Mouse (Mus musculus) midbrain, embryonic 11.5 days (tissue): ENCODE results near the gene Cdk12. TPM values are rescaled to one million over a fixed set of nuclear protein-coding genes. Genes with fewer than 3 reads are reported as not detected.

Source experiments
- ATAC-seq: fragments of 200-750 bp; cut with Nextera tagmentation; 2 replicates; pipeline ENCODE4 v1.8.0; 2017; ENCODE audit warnings: moderate TSS enrichment, moderate library complexity; ENCODE audit not compliant: low FRiP score
- DNase-seq: peaks from one replicate; pipeline ENCODE4 v3.0.0; 2015; ENCODE audit warnings: low spot score; ENCODE audit errors: missing footprints
- H3K27ac ChIP-seq: fragments of 300-500 bp; sonication (generic); 2 replicates; pipeline ENCODE4 v1.5.1; 2014; ENCODE audit warnings: low read depth, low read length
- H3K27me3 ChIP-seq: fragments of 300-500 bp; sonication (generic); 2 replicates; pipeline ENCODE4 v1.6.1; 2014; ENCODE audit warnings: mild to moderate bottlenecking, low read length, moderate library complexity, mixed read lengths; ENCODE audit not compliant: control insufficient read depth, insufficient read depth
- H3K36me3 ChIP-seq: fragments of 300-500 bp; sonication (generic); 2 replicates; pipeline ENCODE4 v1.6.1; 2014; ENCODE audit warnings: mild to moderate bottlenecking, low read length, moderate library complexity, mixed read lengths; ENCODE audit not compliant: control insufficient read depth, insufficient read depth
- H3K4me1 ChIP-seq: fragments of 300-500 bp; sonication (generic); 2 replicates; pipeline ENCODE4 v1.6.1; 2014; ENCODE audit warnings: low read length; ENCODE audit not compliant: control insufficient read depth, insufficient read depth
- H3K4me2 ChIP-seq: fragments of 300-500 bp; sonication (generic); 2 replicates; pipeline ENCODE4 v1.6.1; 2014; ENCODE audit warnings: mild to moderate bottlenecking, moderate library complexity
- H3K4me3 ChIP-seq: fragments of 300-500 bp; sonication (generic); 2 replicates; pipeline ENCODE4 v1.5.1; 2014; ENCODE audit warnings: low read depth, low read length
- H3K9ac ChIP-seq: fragments of 300-500 bp; sonication (generic); 2 replicates; pipeline ENCODE4 v1.6.1; 2014; ENCODE audit warnings: low read length
- H3K9me3 ChIP-seq: fragments of 300-500 bp; sonication (generic); 2 replicates; pipeline ENCODE4 v1.6.1; 2016; ENCODE audit warnings: low read length; ENCODE audit not compliant: control insufficient read depth
- WGBS: fragments of 180-500 bp; shearing (Covaris S2); extraction: QIAGEN DNeasy Blood & Tissue Kit; methylation state at CpG from one replicate; pipeline ENCODE4 v1.1.7; 2014; 5-methylcytosine and 5-hydroxymethylcytosine counted together
- polyA plus RNA-seq: library from polyadenylated mRNA; unstranded; fragments of >200 nt; fragmentation: Nextera tagmentation; extraction: Ambion mirVana; gene quantifications from 2 replicates; pipeline ENCODE4 v1.2.1, GENCODE M21; 2014

Gene Cdk12
- polyA plus RNA-seq, 1 experiment from 2014 or later: 12.1 TPM

DNA sequence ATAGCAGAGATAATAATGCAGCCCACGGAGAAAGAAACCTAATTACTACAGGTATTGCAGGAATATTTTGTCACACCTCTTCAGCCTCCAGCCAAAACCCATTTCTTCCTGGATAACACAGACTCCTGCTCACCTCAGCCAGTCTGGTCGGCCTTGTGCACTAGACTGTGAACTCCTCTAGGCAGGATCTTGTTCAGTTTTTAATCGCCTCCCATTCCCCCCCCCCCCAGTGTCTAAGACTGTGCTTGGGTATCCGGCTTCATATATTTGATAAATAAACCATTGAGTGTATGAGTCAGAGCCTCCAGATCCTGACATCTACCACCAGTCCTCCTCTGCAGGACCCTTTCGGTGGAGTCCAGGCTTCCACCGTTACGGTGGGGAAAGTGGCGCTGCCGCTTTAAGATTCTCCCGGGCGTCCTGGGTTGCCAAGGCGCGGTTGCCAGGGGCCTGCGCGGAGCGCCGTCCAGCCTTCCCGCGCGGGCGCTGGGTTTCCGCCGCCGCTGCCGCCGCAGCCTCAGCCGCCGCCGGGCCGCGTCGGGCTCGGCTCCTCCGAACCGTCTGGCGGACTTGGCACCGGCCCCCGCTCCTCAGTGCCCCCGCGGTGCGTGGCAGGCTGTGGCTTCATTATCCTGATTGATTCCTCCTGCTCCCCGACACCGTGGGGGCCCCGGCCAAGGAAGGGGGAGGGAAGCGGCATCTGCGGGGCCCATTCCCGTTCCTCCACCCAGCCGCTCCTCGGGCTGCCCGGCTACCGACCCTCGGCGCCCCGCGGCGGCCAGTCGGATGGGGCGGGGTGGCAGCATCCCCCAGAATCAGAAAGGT lies 91.5 kb downstream of the Cdk12 start:
- DNase-seq: peak; percentile 95
- Histone ChIP-seq H3K36me3 (no peaks in the 10 kb centered on the region), H3K27me3 (peaks cover 14% of the 10 kb centered on the region), H3K4me2 (peak overlapping the region; percentile 95), H3K4me3 (peak overlapping the region; percentile 62), H3K27ac (no peak overlapping the region), H3K9me3 (no peaks in the 10 kb centered on the region), H3K9ac (peak overlapping the region; percentile 72), H3K4me1 (peaks cover 22% of the 10 kb centered on the region)
- peak; percentile 85 for ATAC-seq
- 2% methylated on average over 56 of the region's 58 CpGs for WGBS

DNA sequence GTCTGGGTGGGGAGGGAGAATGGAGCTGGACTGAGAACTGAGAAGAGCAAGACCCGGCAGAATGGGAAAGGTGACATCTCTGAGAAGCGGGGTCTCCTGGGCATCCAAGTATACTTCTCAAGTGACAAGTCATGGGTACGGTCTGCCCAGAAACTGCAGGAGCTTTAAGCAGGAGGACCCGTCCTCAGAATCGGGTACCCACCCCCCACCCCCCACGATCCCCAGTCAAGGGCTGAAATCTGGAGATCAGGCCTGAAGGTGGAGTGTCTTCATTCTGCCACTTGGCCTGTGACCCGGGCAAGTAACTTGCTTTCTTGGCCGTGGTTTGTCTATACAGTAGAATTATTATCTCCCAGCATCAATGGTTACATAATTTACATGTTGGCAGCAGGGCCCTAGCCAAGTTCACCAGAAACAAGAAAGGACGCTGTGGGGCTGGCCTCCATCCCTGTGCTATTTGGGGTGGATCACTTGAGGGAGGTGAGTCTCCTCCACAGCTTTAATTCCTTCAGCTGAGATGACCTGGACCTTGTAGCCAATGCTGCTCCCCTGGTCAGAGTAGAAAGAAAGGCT lies 92.2 kb downstream of the Cdk12 start:
- ATAC-seq: no peak
- 2% methylated on average over 9 of the region's 9 CpGs for WGBS

DNA sequence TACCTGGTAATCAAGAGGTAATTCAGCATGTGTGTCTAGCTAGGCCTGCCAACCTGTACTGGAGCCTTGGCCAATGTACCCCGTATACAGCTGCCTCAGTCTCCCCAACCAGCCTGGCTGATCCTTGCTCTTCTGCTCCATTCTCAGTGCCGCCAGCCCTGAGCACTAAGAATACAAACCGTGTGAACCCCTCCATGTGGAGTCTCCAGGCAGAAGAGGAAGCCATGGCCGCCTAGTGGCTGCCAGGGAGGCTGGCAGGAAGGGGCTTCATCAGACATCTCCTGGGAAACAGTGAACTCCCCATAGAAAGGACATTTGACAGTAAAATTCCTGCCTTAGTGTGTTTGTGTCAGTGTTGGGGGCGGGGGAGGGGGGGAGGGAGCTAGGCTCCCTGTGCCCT lies 93.4 kb downstream of the Cdk12 start:
- H3K27ac ChIP-seq: no peak overlapping the region
- no peak overlapping the region for H3K4me3 ChIP-seq
- H3K9me3 ChIP-seq: no peaks in the 10 kb centered on the region
- peaks cover 14% of the 10 kb centered on the region for H3K27me3 ChIP-seq
- no peak overlapping the region for H3K4me2 ChIP-seq
- H3K36me3 ChIP-seq: no peaks in the 10 kb centered on the region
- WGBS: 5% methylated on average over 5 of the region's 5 CpGs
- no peak overlapping the region for H3K9ac ChIP-seq
- peaks cover 22% of the 10 kb centered on the region for H3K4me1 ChIP-seq
- DNase-seq (peak; percentile 89), ATAC-seq (no peak; the same call in 1 of the 2 replicates)

More for the DNA sequence above, 92.2 kb downstream of the Cdk12 start:
- no peaks in the 10 kb centered on the region for H3K9me3 ChIP-seq
- H3K4me1 ChIP-seq: peaks cover 22% of the 10 kb centered on the region
- peak overlapping the region; percentile 72 for H3K9ac ChIP-seq
- H3K27ac ChIP-seq: no peak overlapping the region
- H3K4me2 ChIP-seq: peak overlapping the region; percentile 95
- no peaks in the 10 kb centered on the region for H3K36me3 ChIP-seq
- H3K4me3 ChIP-seq: peak overlapping the region; percentile 62
- peaks cover 14% of the 10 kb centered on the region for H3K27me3 ChIP-seq
- DNase-seq: peak; percentile 91

DNA sequence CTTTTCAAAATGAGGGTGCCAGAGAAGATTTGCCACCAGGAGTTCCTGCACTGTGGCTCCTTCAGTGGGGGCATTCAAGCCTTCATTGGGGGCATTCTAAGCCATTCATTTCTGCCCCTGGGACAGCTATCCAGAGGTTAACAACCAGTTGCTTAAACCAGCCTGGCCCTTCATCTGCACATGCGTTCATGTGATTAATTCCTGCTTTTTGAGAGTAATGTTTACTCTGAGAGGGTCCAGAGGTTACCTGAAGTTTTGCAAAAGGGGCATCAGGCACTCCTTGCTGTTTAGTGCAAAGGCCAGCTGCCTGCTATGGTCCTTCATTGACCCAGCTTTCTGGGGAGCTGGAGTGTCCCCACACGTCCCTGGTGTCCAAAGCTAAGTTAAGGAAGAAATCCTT lies 94.1 kb downstream of the Cdk12 start:
- Histone ChIP-seq H3K4me3 (no peak overlapping the region), H3K4me1 (peaks cover 22% of the 10 kb centered on the region), H3K9ac (no peak overlapping the region), H3K4me2 (no peak overlapping the region), H3K36me3 (no peaks in the 10 kb centered on the region), H3K9me3 (no peaks in the 10 kb centered on the region), H3K27me3 (peaks cover 14% of the 10 kb centered on the region), H3K27ac (no peak overlapping the region)
- ATAC-seq (no peak), DNase-seq (no peak)
- 45% methylated on average over 2 of the region's 2 CpGs for WGBS

DNA sequence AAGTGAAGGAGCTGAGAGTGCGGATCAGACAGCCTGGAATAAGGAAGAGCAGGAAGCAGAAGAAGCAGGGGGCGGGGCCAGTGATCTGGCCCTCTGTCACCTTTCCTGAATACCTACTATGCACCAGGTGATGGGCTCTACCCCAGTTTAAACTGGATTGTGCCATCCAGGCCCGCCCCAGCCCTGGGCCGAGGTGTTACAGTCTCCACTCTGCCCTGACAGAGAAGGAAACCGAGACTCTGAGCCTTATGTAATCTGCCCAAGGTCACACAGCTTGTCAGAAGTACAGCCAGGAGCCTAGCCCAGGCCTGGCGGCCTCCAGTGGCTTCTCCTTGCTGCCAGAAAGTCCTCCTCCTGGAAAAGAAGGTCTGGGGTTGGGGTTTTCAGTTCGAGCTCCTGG lies 94.9 kb downstream of the Cdk12 start:
- H3K9ac ChIP-seq: no peak overlapping the region
- H3K27ac ChIP-seq: no peak overlapping the region
- peaks cover 22% of the 10 kb centered on the region for H3K4me1 ChIP-seq
- no peak overlapping the region for H3K4me2 ChIP-seq
- no peak for ATAC-seq
- DNase-seq: no peak
- no peaks in the 10 kb centered on the region for H3K36me3 ChIP-seq
- no peak overlapping the region for H3K4me3 ChIP-seq
- H3K9me3 ChIP-seq: no peaks in the 10 kb centered on the region
- H3K27me3 ChIP-seq: peaks cover 14% of the 10 kb centered on the region
- WGBS: 9% methylated on average over 7 of the region's 7 CpGs

DNA sequence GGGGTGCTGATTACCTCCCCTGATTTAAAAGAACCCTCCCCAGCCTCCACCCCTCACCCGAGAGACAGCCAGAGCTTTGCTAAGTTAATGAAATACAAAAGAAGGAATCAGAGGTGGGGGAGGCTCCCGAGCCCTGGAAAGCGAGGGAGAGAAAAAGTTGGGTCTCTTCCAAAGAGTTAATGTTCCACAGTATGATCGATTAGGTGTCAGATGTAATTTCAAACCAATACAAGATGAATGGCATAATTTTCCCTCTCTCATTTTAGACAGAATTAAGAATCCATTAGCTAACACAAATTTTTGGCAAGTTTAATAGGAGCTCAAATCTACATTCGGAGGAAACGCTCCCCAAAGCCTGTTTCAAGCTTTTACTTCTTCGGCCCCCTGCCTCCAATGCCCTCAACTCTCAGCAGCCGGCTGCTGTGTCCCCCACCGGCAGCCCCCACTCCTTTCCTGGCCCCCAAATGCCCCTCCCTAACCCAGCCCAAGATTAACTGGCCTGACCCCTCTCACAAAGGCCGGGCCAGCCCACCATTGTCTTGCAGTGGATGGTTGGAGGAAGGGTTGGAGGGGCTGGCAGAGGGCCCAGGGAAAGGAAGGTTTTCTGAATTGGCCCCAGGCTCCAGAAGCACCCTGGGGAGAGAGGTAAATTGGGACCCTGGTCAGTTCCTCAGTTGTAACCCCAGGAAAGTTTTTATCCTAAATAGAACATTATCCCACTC lies 95.8 kb downstream of the Cdk12 start:
- no peak overlapping the region for H3K27ac ChIP-seq
- H3K9ac ChIP-seq: 0 out of 2 replicates have a peak overlapping the region, but pooled peaks have one; percentile 18
- H3K4me3 ChIP-seq: no peak overlapping the region
- peaks cover 22% of the 10 kb centered on the region for H3K4me1 ChIP-seq
- 7% methylated on average over 10 of the region's 10 CpGs for WGBS
- ATAC-seq (no peak), DNase-seq (peak; percentile 86)
- H3K27me3 ChIP-seq: peaks cover 14% of the 10 kb centered on the region
- H3K36me3 ChIP-seq: no peaks in the 10 kb centered on the region
- no peaks in the 10 kb centered on the region for H3K9me3 ChIP-seq
- H3K4me2 ChIP-seq: peak overlapping the region; percentile 10; the same call in 1 of the 2 replicates

DNA sequence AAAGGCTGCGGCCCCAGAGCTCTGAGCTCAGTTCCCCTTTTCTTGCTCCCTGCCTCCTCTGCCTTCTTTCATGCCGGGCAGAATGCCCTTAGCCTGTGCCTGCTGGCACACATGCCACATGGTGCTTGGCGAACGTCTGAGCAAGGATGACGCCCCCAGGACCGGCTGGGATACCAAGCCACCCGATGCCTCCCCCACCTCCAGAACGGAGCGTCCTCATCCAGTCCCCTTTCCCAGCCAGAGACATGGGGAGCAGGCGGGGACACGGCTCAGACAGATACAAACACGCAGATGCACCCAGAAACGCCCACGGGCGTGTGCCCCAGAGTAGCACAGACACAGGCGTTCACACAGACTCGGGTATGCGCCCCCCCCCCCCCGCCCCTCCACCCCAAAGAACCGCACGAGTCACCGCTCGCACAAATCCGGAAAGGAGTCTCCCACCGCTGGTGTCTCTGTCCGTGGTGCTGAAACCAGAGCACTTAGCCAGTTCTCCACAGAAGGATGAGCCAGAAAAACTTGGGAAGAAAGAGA lies 111.0 kb downstream of the Cdk12 start:
- Histone ChIP-seq H3K4me1 (peaks cover 2% of the 10 kb centered on the region; the same call in 1 of the 2 replicates), H3K36me3 (no peaks in the 10 kb centered on the region), H3K4me3 (no peak overlapping the region), H3K27ac (no peak overlapping the region), H3K4me2 (no peak overlapping the region), H3K27me3 (peaks cover 51% of the 10 kb centered on the region), H3K9ac (no peak overlapping the region), H3K9me3 (no peaks in the 10 kb centered on the region)
- DNase-seq (peak; percentile 92), ATAC-seq (no peak)
- 1% methylated on average over 26 of the region's 26 CpGs for WGBS

DNA sequence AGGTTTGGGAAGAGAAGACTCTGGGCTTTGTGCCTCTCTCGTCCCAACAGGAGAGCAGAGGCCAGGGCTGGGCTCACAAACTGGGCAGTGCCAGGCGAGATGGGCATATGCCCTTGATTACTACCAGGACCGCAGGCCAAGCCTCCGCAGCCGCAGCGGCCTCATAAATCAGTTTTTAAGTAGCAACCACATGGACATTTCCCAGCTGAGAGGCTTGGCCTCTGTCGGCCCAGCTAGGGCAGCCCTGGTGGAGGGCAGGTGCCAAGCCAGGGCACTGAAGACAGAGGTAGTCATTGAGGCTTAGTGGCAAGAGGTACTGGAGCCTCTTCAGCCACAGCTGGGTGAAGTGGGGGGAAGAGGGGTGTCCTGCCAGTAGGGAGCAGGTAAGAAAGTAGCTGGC lies 114.6 kb downstream of the Cdk12 start:
- Histone ChIP-seq H3K36me3 (no peaks in the 10 kb centered on the region), H3K27me3 (peaks cover 86% of the 10 kb centered on the region), H3K9me3 (no peaks in the 10 kb centered on the region), H3K4me1 (peaks cover 2% of the 10 kb centered on the region; the same call in 1 of the 2 replicates), H3K4me3 (no peak overlapping the region), H3K4me2 (no peak overlapping the region), H3K9ac (no peak overlapping the region), H3K27ac (no peak overlapping the region)
- DNase-seq: peak; percentile 76
- WGBS: 2% methylated on average over 7 of the region's 7 CpGs
- ATAC-seq: no peak
